Mouse (Mus musculus): ENCODE measurements around the gene Dexi. TPM values are rescaled to one million over a fixed set of nuclear protein-coding genes. Genes with fewer than 3 reads are reported as not detected.
A peak's percentile ranks its signal among the peaks of the same experiment; 100 is the strongest.

Dexi gene
- polyA plus RNA-seq, 1 experiment from 2014 or later: 14.1 TPM

GRCm38 (mm10) chr16:10490503-10491150 is 52.2 kb downstream of the Dexi start:
- Histone ChIP-seq H3K27ac (no peak overlapping the region), H3K9ac (no peak overlapping the region), H3K9me3 (no peaks in the 10 kb centered on the region), H3K4me3 (replicated peaks) (no peak overlapping the region), H3K27me3 (replicated peaks) (peaks cover 9% of the 10 kb centered on the region), H3K36me3 (no peaks in the 10 kb centered on the region), H3K4me1 (replicated peaks) (no peaks in the 10 kb centered on the region), H3K4me2 (replicated peaks) (no peak overlapping the region)
- ATAC-seq: no peak
- 78% methylated on average over 18 of the region's 18 CpGs for WGBS

- no peak overlapping the region for H3K9ac ChIP-seq
- no peaks in the 10 kb centered on the region for H3K36me3 ChIP-seq
- WGBS: 16% methylated on average over 14 of the region's 14 CpGs
- no peak for ATAC-seq
- no peaks in the 10 kb centered on the region for H3K4me1 ChIP-seq (replicated peaks)
- no peaks in the 10 kb centered on the region for H3K9me3 ChIP-seq
- H3K4me3 ChIP-seq (replicated peaks): peak overlapping the region; percentile 19
- peak overlapping the region; percentile 52 for H3K4me2 ChIP-seq (replicated peaks)
- peaks cover 9% of the 10 kb centered on the region for H3K27me3 ChIP-seq (replicated peaks)
- H3K27ac ChIP-seq: no peak overlapping the region
Observed at GRCm38 (mm10) chr16:10489904-10490457, 52.9 kb downstream of the Dexi start.

GRCm38 (mm10) chr16:10489483-10489882 is 53.4 kb downstream of the Dexi start:
- H3K4me2 ChIP-seq (replicated peaks): peak overlapping the region; percentile 52
- ATAC-seq: no peak
- no peaks in the 10 kb centered on the region for H3K4me1 ChIP-seq (replicated peaks)
- H3K27me3 ChIP-seq (replicated peaks): peaks cover 9% of the 10 kb centered on the region
- no peaks in the 10 kb centered on the region for H3K36me3 ChIP-seq
- WGBS: 6% methylated on average over 9 of the region's 9 CpGs
- H3K4me3 ChIP-seq (replicated peaks): peak overlapping the region; percentile 19
- H3K9me3 ChIP-seq: no peaks in the 10 kb centered on the region
- H3K27ac ChIP-seq: no peak overlapping the region
- H3K9ac ChIP-seq: no peak overlapping the region

- Histone ChIP-seq H3K4me1 (replicated peaks) (no peaks in the 10 kb centered on the region), H3K9me3 (no peaks in the 10 kb centered on the region), H3K9ac (no peak overlapping the region), H3K27me3 (replicated peaks) (peaks cover 9% of the 10 kb centered on the region), H3K4me2 (replicated peaks) (peak overlapping the region; percentile 52; the same call in 1 of the 2 replicates), H3K36me3 (no peaks in the 10 kb centered on the region), H3K4me3 (replicated peaks) (no peak overlapping the region), H3K27ac (no peak overlapping the region)
- ATAC-seq: no peak
- WGBS: 74% methylated on average over 7 of the region's 7 CpGs
Observed at GRCm38 (mm10) chr16:10488769-10489481, 53.9 kb downstream of the Dexi start.

- no peak overlapping the region for H3K9ac ChIP-seq
- no peaks in the 10 kb centered on the region for H3K4me1 ChIP-seq (replicated peaks)
- WGBS: 86% methylated on average over 8 of the region's 8 CpGs
- no peak overlapping the region for H3K4me3 ChIP-seq (replicated peaks)
- H3K27me3 ChIP-seq (replicated peaks): peaks cover 9% of the 10 kb centered on the region
- ATAC-seq: no peak
- no peak overlapping the region for H3K27ac ChIP-seq
- H3K36me3 ChIP-seq: no peaks in the 10 kb centered on the region
- no peaks in the 10 kb centered on the region for H3K9me3 ChIP-seq
- no peak overlapping the region for H3K4me2 ChIP-seq (replicated peaks)
Observed at GRCm38 (mm10) chr16:10487895-10488493, 54.9 kb downstream of the Dexi start.

- Histone ChIP-seq H3K4me3 (replicated peaks) (no peak overlapping the region), H3K9ac (no peak overlapping the region)
Observed at GRCm38 (mm10) chr16:10486993-10487392, 55.9 kb downstream of the Dexi start.

GRCm38 (mm10) chr16:10482343-10482742 is 60.5 kb downstream of the Dexi start:
- no peak overlapping the region for H3K4me2 ChIP-seq (replicated peaks)
- no peak overlapping the region for H3K4me3 ChIP-seq (replicated peaks)
- H3K4me1 ChIP-seq (replicated peaks): no peaks in the 10 kb centered on the region
- no peaks in the 10 kb centered on the region for H3K27me3 ChIP-seq (replicated peaks)
- H3K9ac ChIP-seq: no peak overlapping the region
- H3K27ac ChIP-seq: no peak overlapping the region
- WGBS: 48% methylated on average over 4 of the region's 4 CpGs
- no peaks in the 10 kb centered on the region for H3K36me3 ChIP-seq
- H3K9me3 ChIP-seq: no peaks in the 10 kb centered on the region
- no peak for ATAC-seq

More at GRCm38 (mm10) chr16:10486993-10487392, 55.9 kb downstream of the Dexi start:
- Histone ChIP-seq H3K27me3 (replicated peaks) (peaks cover 9% of the 10 kb centered on the region), H3K9me3 (no peaks in the 10 kb centered on the region), H3K4me2 (replicated peaks) (no peak overlapping the region), H3K36me3 (no peaks in the 10 kb centered on the region), H3K4me1 (replicated peaks) (no peaks in the 10 kb centered on the region), H3K27ac (no peak overlapping the region)
- WGBS: 64% methylated on average over 3 of the region's 3 CpGs
- ATAC-seq: no peak

- no peaks in the 10 kb centered on the region for H3K36me3 ChIP-seq
Observed at GRCm38 (mm10) chr16:10479857-10480256, 63.0 kb downstream of the Dexi start, which contains the start of gene Ciita. TSS of gene Ciita (plus strand) at chr16:10480059.

GRCm38 (mm10) chr16:10475919-10476318 is 66.9 kb downstream of the Dexi start:
- H3K9ac ChIP-seq: no peak overlapping the region
- H3K27me3 ChIP-seq (replicated peaks): no peaks in the 10 kb centered on the region
- no peaks in the 10 kb centered on the region for H3K9me3 ChIP-seq
- no peak overlapping the region for H3K4me3 ChIP-seq (replicated peaks)
- 60% methylated on average over 2 of the region's 2 CpGs for WGBS
- no peak for ATAC-seq
- H3K36me3 ChIP-seq: no peaks in the 10 kb centered on the region
- H3K4me2 ChIP-seq (replicated peaks): no peak overlapping the region
- no peak overlapping the region for H3K27ac ChIP-seq
- H3K4me1 ChIP-seq (replicated peaks): no peaks in the 10 kb centered on the region

More at GRCm38 (mm10) chr16:10479857-10480256, 63.0 kb downstream of the Dexi start, which contains the start of gene Ciita:
- no peaks in the 10 kb centered on the region for H3K4me1 ChIP-seq (replicated peaks)
- ATAC-seq: no peak
- H3K4me3 ChIP-seq (replicated peaks): no peak within 1 kb of the TSS
- H3K4me2 ChIP-seq (replicated peaks): no peak within 1 kb of the TSS
- H3K27me3 ChIP-seq (replicated peaks): no peaks in the 10 kb centered on the region
- H3K27ac ChIP-seq: no peak within 1 kb of the TSS
- 80% methylated on average over 5 of the region's 5 CpGs for WGBS
- no peaks in the 10 kb centered on the region for H3K9me3 ChIP-seq
- H3K9ac ChIP-seq: no peak within 1 kb of the TSS

GRCm38 (mm10) chr16:10474956-10475355 is 67.9 kb downstream of the Dexi start:
- H3K4me2 ChIP-seq (replicated peaks): no peak overlapping the region
- no peaks in the 10 kb centered on the region for H3K36me3 ChIP-seq
- no peak overlapping the region for H3K27ac ChIP-seq
- no peak overlapping the region for H3K9ac ChIP-seq
- no peak overlapping the region for H3K4me3 ChIP-seq (replicated peaks)
- no peaks in the 10 kb centered on the region for H3K27me3 ChIP-seq (replicated peaks)
- H3K4me1 ChIP-seq (replicated peaks): no peaks in the 10 kb centered on the region
- no peaks in the 10 kb centered on the region for H3K9me3 ChIP-seq
- 40% methylated on average over 3 of the region's 3 CpGs for WGBS
- no peak for ATAC-seq

- Histone ChIP-seq H3K27me3 (replicated peaks) (no peaks in the 10 kb centered on the region), H3K9me3 (no peaks in the 10 kb centered on the region), H3K9ac (no peak overlapping the region), H3K4me1 (replicated peaks) (no peaks in the 10 kb centered on the region), H3K36me3 (no peaks in the 10 kb centered on the region), H3K4me3 (replicated peaks) (no peak overlapping the region), H3K4me2 (replicated peaks) (no peak overlapping the region), H3K27ac (no peak overlapping the region)
- peak; percentile 92 for ATAC-seq
- WGBS: 81% methylated on average over 3 of the region's 3 CpGs
Observed at GRCm38 (mm10) chr16:10471950-10472349, 70.9 kb downstream of the Dexi start.

GRCm38 (mm10) chr16:10468201-10468600 is 74.7 kb downstream of the Dexi start:
- WGBS: 52% methylated on average over 1 of the region's 1 CpGs
- H3K4me1 ChIP-seq (replicated peaks): no peaks in the 10 kb centered on the region; the same call in 1 of the 2 replicates
- no peak overlapping the region for H3K4me3 ChIP-seq (replicated peaks)
- no peak overlapping the region for H3K27ac ChIP-seq
- no peaks in the 10 kb centered on the region for H3K9me3 ChIP-seq
- H3K27me3 ChIP-seq (replicated peaks): no peaks in the 10 kb centered on the region
- ATAC-seq: no peak
- H3K9ac ChIP-seq: no peak overlapping the region
- H3K36me3 ChIP-seq: no peaks in the 10 kb centered on the region
- no peak overlapping the region for H3K4me2 ChIP-seq (replicated peaks)
